Mouse (Mus musculus) ovary, postnatal 14 days (tissue): ENCODE measurements at regions not wholly inside any gene's neighbourhood (a gene's known extent, or its start where the extent isn't known, plus 50 kb on each side); places are given as distances from the start of the nearest gene placed in this dataset.

ENCODE experiments used
- DNase-seq: peaks from one replicate; pipeline ENCODE4 v3.0.0; 2022; ENCODE audit warnings: low spot score

- no peak for DNase-seq
These were observed 319.2 kb downstream of the Lmx1a start for GRCm38 (mm10) chr1:168008216-168008615.

- DNase-seq, result no peak
These were observed 321.4 kb downstream of the Lmx1a start for GRCm38 (mm10) chr1:168010416-168010815.

GRCm38 (mm10) chr1:168012069-168012468, 323.0 kb downstream of the Lmx1a start:
- peak; percentile 27 for DNase-seq

DNA sequence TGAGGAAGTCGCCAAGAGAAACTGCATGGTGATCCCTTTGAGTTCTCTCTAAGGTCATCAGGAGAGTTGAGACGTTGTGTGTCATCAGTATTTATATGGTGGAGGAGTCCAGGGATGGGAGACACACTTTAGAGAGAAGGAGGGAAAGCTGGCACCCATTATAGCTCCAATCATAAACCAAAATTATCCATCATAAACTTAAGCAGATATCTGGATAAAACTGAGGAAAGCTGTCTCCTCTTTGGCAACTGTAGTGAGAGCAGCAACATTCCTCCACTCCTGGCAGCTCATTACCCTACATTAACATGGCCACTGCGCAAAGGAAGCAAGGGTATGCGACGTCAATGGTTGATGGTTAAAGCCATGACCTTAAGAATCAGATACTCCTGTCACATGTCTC, 323.6 kb downstream of the Lmx1a start:
- DNase-seq, result no peak

DNA sequence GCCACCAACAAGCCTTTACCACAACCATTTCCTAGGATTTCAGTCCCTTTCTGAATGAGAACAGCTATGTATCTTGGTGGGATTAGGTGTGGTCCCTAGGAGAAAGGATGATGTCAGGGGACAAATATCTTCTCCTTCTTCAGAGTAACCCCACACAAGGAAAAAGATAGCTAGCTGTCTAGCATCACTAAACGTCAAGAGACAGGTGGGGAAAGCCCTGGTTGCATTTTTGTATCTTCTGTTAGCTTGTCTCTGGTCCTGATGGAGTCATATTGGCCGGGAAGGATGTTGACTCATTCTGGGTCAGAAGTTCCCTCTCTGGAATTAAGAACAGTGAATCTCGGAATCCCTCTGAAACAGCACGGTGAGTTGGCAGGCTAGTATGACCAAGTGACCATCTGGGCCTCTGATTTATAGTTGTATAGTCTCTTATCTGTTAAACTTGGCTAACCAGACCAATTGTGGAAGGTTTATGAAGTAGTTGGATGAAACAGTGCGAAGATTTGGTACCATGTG, 327.4 kb downstream of the Lmx1a start:
- no peak for DNase-seq

GRCm38 (mm10) chr1:168026481-168026880, 337.4 kb downstream of the Lmx1a start:
- no peak for DNase-seq

GRCm38 (mm10) chr1:168044765-168045164, 355.7 kb downstream of the Lmx1a start:
- no peak for DNase-seq

DNA sequence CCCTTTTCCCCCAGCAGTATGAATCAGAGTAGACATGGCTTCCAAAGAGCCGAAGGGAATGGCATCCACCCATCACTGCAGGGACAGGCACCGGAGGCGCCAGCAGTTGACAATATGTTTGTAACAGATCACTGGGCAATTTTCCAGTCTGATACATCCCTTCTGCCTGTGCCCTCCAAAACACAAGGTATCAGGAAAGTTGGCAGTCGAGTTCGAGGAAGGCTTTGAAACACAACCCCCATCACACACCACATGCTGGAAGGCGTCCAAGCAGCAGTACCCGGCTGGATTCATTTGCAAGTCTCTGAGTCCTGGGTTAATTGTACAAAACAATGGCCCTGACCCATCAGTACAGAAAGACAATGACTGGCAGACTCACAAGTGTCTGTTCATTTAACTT, 357.3 kb downstream of the Lmx1a start:
- DNase-seq, result no peak

GRCm38 (mm10) chr1:168046749-168047148, 357.7 kb downstream of the Lmx1a start:
- DNase-seq, result no peak

DNA sequence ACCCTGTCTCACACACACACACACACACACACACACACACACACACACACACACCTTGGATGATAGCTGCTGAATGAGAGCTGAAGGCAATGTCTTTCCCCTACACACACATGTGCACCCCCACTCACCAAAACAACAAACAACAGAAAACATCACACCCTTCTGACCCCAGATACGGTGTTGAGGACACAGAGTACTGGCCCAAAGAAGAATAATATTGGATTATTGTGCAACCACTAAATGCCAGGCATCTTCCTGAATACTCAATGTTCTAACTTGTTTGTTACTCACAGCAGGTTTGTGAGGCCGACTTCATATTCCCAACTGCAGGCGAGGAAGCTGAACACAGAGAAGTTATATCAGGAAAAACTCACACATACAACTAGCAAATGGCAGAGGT, 360.9 kb downstream of the Lmx1a start:
- DNase-seq, result no peak

GRCm38 (mm10) chr1:168056479-168056878, 367.4 kb downstream of the Lmx1a start:
- DNase-seq, result no peak

DNA sequence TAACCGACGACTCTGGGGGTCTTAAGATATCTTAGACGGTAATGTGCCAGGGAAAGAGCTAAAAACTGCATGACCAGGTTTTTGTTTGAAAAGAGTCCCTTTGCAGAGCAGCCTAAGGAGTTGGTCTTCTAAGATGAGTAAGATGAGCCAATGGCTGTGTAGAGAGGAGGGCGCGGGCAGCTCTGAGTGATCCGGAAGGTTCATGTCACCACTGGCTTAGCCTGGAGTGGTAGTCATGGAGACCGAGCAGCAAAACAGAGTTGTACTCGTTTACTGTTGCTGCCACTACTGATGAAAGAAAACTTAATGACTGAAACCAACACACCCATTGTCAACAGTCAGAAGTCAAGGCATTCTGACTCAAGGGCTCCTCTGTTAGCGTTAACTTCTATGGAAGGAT, 368.4 kb downstream of the Lmx1a start:
- DNase-seq, result no peak

DNA sequence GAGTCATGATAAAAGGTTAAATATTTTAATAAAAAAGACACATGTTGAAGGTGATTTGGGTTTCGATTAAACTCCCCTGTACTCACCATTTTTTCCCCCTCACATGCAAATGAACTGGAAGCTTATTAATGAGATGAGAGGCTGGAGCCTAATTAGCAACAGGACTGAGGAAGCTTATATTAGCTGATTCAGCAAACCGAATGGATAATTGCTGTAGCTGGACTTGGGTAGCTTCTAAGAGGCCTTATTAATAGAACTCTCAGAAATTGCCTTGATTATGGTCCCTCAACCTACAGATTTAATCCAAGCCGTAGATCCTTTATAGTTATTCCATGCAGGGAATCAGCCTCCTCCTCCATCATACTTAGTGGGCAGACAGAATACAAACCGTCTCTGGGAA, 369.7 kb downstream of the Lmx1a start:
- DNase-seq, result no peak

DNA sequence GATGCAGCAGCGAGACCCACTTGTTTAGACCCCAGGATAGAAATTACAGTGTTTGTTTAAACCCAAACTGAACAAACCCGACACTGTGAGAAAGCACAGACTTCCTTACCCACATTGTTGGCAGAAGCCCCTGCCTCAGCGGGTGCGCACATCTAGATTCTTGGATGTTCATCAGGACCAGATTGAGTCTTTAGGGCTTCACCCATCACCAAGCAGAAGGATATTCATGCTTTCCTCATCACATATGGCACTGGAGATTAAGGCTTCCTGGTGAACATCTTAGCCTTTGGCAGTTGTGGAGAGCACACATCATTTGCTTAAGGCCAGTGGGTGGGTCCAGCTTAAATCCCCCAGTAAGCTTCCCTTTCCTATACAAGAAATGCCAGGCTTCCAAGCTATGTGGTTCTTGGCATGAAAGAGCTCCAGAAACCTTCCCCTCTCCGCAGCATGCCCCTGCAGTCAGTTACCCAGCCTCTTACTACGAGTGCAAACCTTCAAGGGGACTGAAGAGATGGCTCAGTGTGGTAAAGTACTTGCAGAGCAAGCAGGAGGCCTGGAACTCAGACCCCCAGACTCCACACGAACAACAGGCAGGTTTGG, 367.9 kb downstream of the Pbx1 start:
- no peak for DNase-seq

GRCm38 (mm10) chr1:168065598-168066041, 366.4 kb downstream of the Pbx1 start:
- DNase-seq, result no peak

GRCm38 (mm10) chr1:168066810-168067209, 365.3 kb downstream of the Pbx1 start:
- no peak for DNase-seq

- no peak for DNase-seq
These were observed 363.8 kb downstream of the Pbx1 start for GRCm38 (mm10) chr1:168068003-168068919.

GRCm38 (mm10) chr1:168068920-168069590, 363.0 kb downstream of the Pbx1 start:
- no peak for DNase-seq
